Mouse (Mus musculus) thymus, adult 2 months (tissue): ENCODE data around the gene Lpin1. TPM values are rescaled to one million over a fixed set of nuclear protein-coding genes. Genes with fewer than 3 reads are reported as not detected.

Experiments used
- DNase-seq: peaks from one replicate; pipeline ENCODE4 v3.0.0; 2021
- H3K27ac ChIP-seq: fragments of 200-500 bp; 2 replicates; pipeline ENCODE4 v1.5.1; 2012; ENCODE audit warnings: low read length, control low read depth; ENCODE audit not compliant: control insufficient read depth, insufficient read depth
- H3K27me3 ChIP-seq: fragments of 200-500 bp; 2 replicates; pipeline ENCODE4 v1.6.1; 2012; ENCODE audit warnings: mild to moderate bottlenecking, low read length, moderate library complexity, mixed read lengths; ENCODE audit not compliant: control insufficient read depth, insufficient read depth
- H3K36me3 ChIP-seq: fragments of 200-500 bp; 2 replicates; pipeline ENCODE4 v1.6.1; 2012; ENCODE audit warnings: mild to moderate bottlenecking, low read length, moderate library complexity; ENCODE audit not compliant: control insufficient read depth, insufficient read depth
- H3K4me1 ChIP-seq: fragments of 200-500 bp; replicated peaks from 2 replicates; pipeline ENCODE4 v1.6.1; 2012; ENCODE audit warnings: low read length; ENCODE audit not compliant: control insufficient read depth, insufficient read depth
- H3K4me3 ChIP-seq: fragments of 200-500 bp; 2 replicates; pipeline ENCODE4 v1.5.1; 2012; ENCODE audit warnings: mild to moderate bottlenecking, low read length, control low read depth, moderate library complexity; ENCODE audit not compliant: control insufficient read depth, insufficient read depth
- CTCF ChIP-seq: fragments of 200-500 bp; IDR thresholded peaks from 2 replicates; pipeline ENCODE4 v1.5.1; 2012; ENCODE audit warnings: mild to moderate bottlenecking, control low read depth, low read length, moderate library complexity, borderline replicate concordance; ENCODE audit not compliant: control insufficient read depth, poor library complexity, insufficient read depth; ENCODE audit errors: extremely low read depth
- POLR2A ChIP-seq: fragments of 200-500 bp; IDR thresholded peaks from 2 replicates; pipeline ENCODE4 v1.6.1; 2012; ENCODE audit warnings: mild to moderate bottlenecking, low read length, control low read depth, moderate library complexity; ENCODE audit not compliant: control insufficient read depth, poor library complexity, insufficient read depth; ENCODE audit errors: extremely low read depth
- WGBS: fragments of 180-500 bp; shearing (Covaris S2); methylation state at CpG from one replicate; pipeline ENCODE4 v1.1.7; 2018; 5-methylcytosine and 5-hydroxymethylcytosine counted together
- polyA plus RNA-seq: library from polyadenylated mRNA; depleted of rRNA; stranded (reverse); fragments of >200 nt; gene quantifications from 2 replicates; pipeline ENCODE4 v1.2.3, GENCODE M21; 2012

Lpin1 gene
- polyA plus RNA-seq, 1 experiment: 24.3 TPM

DNA sequence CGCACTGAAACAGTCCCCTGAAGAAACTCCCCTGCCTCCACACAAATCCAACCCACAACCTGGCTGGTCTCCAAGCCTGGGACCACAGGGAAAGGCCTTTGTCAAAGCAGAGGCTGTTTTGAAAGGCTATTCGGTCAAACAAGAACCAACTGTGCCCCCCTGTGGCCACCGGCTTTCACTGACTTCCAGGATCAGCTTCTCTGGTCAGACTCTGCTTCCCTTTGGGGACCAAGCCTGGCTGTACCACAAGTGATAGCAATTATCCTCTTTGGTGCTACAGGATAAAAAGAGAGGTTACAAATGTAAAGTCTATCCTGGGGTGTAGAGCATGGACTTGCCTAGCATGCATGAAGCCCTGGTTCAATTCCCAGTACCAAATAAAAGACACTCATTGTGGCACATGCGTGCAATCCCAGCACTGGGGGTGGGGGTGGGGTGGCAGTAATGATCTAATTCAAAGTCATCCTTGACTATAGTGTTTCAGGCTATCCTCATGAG lies 77.4 kb downstream of the Lpin1 start:
- 36% methylated on average over 4 of the region's 4 CpGs for WGBS
- peak; percentile 35 for DNase-seq
- Histone ChIP-seq H3K27ac (no peak overlapping the region), H3K27me3 (no peaks in the 10 kb centered on the region), H3K36me3 (no peaks in the 10 kb centered on the region), H3K4me3 (no peak overlapping the region), H3K4me1 (peaks cover 15% of the 10 kb centered on the region)
- no peak for TF ChIP-seq CTCF
- TF ChIP-seq POLR2A: no peak

DNA sequence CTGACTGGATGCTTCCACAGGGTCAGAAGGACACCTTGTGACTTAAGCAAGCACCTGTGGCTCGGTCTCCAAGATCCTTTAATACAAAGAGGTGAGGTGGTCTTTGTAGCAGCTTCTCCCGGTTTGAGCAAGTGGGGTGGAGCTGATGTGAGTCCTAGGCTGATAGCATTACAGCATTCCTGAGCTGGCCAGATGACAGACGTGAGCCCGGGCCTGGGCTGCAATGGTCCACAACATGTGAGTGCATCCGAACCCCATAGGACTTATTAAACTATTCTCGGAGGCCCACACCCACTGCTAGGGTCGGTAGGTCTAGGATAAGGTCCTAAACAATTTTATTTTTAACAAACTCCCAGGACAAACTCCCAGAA lies 77.9 kb downstream of the Lpin1 start:
- H3K4me3 ChIP-seq: peak overlapping the region; percentile 9
- no peaks in the 10 kb centered on the region for H3K27me3 ChIP-seq
- peaks cover 15% of the 10 kb centered on the region for H3K4me1 ChIP-seq
- DNase-seq: no peak
- H3K36me3 ChIP-seq: no peaks in the 10 kb centered on the region
- TF ChIP-seq CTCF (no peak), POLR2A (no peak)
- WGBS: 38% methylated on average over 7 of the region's 7 CpGs
- H3K27ac ChIP-seq: peak overlapping the region; percentile 50; the same call in 1 of the 2 replicates

DNA sequence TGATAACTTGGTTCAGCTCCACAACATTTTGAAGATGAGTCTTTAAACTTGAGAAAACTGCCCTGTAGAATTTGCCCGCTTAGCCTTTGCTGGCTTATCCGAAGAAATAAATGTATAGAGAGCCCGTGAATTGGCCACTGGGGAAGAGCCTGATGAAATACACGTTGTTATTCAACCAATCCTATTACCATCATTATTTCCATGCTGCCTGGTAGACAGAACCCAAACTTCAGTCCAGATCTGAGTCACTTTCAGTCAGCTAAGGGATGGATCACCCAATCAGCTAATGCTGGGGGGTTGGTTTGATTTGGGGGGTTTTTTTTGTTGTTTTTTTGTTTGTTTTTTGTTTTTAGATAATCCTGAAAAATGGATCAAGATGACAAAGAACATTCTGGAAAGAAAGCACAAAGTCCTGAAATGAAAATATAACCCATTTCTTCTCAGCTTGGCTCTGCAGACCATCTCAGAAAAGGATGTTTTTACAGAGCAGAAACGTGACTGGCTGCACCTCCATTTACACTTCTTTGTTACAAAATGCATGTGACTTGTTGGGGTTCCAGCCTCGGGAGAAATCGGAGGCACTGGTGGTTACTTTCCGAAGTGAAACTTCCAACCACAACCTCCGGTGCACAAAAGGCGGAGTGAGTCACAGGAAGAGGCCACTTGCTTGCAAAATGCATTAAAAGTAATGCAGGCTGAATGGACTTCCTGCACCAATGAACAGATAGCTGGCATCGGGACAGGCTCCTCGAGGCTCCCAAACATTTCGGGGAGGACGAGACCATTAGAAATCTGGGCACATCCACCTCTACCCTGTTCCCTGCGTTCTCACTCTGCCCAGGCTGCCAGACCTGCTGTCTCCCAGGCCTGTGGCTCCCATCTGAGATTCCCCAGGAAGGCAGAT lies 78.6 kb downstream of the Lpin1 start:
- Histone ChIP-seq H3K36me3 (no peaks in the 10 kb centered on the region), H3K27me3 (no peaks in the 10 kb centered on the region), H3K4me1 (peaks cover 15% of the 10 kb centered on the region), H3K4me3 (peak overlapping the region; percentile 9), H3K27ac (peak overlapping the region; percentile 50; the same call in 1 of the 2 replicates)
- no peak for TF ChIP-seq CTCF
- TF ChIP-seq POLR2A: no peak
- 24% methylated on average over 15 of the region's 15 CpGs for WGBS
- peak; percentile 62 for DNase-seq

DNA sequence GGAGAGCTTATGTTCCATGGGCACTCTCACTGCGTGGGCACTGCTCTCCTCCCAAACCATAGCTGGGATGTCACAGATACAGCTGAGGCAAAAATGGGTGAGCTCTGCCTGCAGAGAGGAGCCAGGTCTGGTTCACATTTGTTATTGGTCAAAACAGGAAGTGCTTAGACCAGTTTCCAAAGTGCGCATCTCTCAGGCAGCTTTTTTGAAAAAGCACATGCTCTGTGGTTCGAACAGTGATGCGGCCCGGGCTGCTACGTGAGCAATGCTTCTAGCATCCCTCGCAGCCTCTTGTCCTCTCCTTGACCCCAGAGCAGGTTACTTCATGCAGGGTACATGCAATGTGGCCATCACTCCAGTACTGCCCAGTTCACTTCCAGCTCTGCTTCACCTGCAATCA lies 82.1 kb downstream of the Lpin1 start:
- no peak overlapping the region for H3K4me3 ChIP-seq
- 86% methylated on average over 7 of the region's 7 CpGs for WGBS
- H3K27ac ChIP-seq: no peak overlapping the region
- H3K4me1 ChIP-seq: peaks cover 15% of the 10 kb centered on the region
- DNase-seq: no peak
- H3K27me3 ChIP-seq: no peaks in the 10 kb centered on the region
- H3K36me3 ChIP-seq: no peaks in the 10 kb centered on the region
- TF ChIP-seq CTCF (no peak), POLR2A (no peak)

DNA sequence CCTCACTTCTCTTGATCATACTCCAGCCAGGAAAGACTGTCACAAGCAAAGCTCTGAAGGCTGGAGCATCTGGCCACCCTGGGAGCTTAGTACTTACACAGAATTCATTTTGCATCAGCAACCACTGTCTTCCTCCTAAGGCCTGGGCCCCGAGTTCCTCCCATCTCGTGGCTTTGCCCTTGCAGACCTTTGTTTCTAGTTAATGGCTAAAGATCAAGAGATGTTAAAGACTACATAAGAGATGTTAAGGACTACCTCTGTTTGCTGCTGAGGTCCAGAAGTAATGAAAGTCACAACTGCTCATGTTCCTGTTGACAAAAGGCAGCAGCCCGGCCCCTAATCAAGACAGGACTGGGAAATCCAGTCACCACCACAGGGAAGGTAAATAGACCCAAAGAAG lies 82.8 kb downstream of the Lpin1 start:
- no peak for DNase-seq
- Histone ChIP-seq H3K36me3 (no peaks in the 10 kb centered on the region), H3K27me3 (no peaks in the 10 kb centered on the region), H3K4me1 (peaks cover 15% of the 10 kb centered on the region), H3K27ac (no peak overlapping the region), H3K4me3 (no peak overlapping the region)
- WGBS: 63% methylated on average over 3 of the region's 3 CpGs
- no peak for TF ChIP-seq POLR2A
- TF ChIP-seq CTCF: no peak

DNA sequence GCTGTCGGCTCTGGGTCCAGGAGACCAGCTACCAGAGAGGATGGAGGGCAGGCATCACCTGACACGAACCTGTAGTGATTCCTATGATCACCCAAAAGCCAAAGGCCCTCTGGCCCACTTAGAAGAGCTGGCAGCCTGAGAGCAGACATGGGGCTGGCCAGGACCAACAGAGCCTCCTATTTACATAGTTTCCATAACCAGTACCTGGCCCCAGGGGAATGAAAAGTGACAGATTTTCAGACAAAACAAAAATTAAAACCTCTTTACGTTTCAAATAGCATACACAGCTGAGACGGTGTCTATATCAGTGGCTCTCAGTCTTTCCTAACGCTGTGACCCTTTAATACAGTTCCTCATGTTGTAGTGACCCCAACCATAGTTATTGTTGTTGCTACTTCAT lies 83.9 kb downstream of the Lpin1 start:
- Histone ChIP-seq H3K4me3 (no peak overlapping the region), H3K27me3 (no peaks in the 10 kb centered on the region), H3K36me3 (no peaks in the 10 kb centered on the region), H3K27ac (no peak overlapping the region), H3K4me1 (peaks cover 7% of the 10 kb centered on the region)
- no peak for DNase-seq
- 95% methylated on average over 5 of the region's 5 CpGs for WGBS
- TF ChIP-seq CTCF: no peak
- TF ChIP-seq POLR2A: no peak
